Mouse (Mus musculus) C2C12 (cell line): ENCODE results near the gene Gm3646. TPM values are rescaled to one million over a fixed set of nuclear protein-coding genes. Genes with fewer than 3 reads are reported as not detected.

ENCODE experiments used
- H3K27me3 ChIP-seq: one replicate; pipeline ENCODE4 v1.6.1; 2011; ENCODE audit not compliant: control insufficient read depth, insufficient read depth, insufficient read length
- H3K36me3 ChIP-seq: one replicate; pipeline ENCODE4 v1.6.1; 2011; ENCODE audit not compliant: control insufficient read depth, insufficient read depth
- H3K4me3 ChIP-seq: one replicate; pipeline ENCODE4 v1.5.1; 2011; ENCODE audit warnings: mild to moderate bottlenecking, control low read depth; ENCODE audit not compliant: poor library complexity, insufficient read depth, severe bottlenecking
- H3K79me2 ChIP-seq: one replicate; pipeline ENCODE4 v1.6.1; 2011; ENCODE audit not compliant: control insufficient read depth, insufficient read depth
- H3K79me3 ChIP-seq: one replicate; pipeline ENCODE4 v1.6.1; 2011; ENCODE audit warnings: low read depth, control low read depth
- H3ac ChIP-seq: one replicate; pipeline ENCODE3; 2011; ENCODE audit warnings: low read depth; ENCODE audit not compliant: control insufficient read depth, insufficient read length
- CEBPB ChIP-seq: IDR thresholded peaks from one replicate; pipeline ENCODE4 v1.6.1; 2011; ENCODE audit warnings: low read depth, mild to moderate bottlenecking, control low read depth, moderate library complexity
- CTCF ChIP-seq: IDR thresholded peaks from one replicate; pipeline ENCODE4 v1.5.1; 2011; ENCODE audit not compliant: control insufficient read depth, insufficient read depth, insufficient read length
- FOSL1 ChIP-seq: IDR thresholded peaks from one replicate; pipeline ENCODE4 v1.8.0; 2011; ENCODE audit warnings: mild to moderate bottlenecking, low read length; ENCODE audit not compliant: poor library complexity, insufficient read depth, severe bottlenecking
- MAX ChIP-seq: IDR thresholded peaks from one replicate; pipeline ENCODE4 v1.6.1; 2011; ENCODE audit warnings: mild to moderate bottlenecking, control low read depth
- MYOD1 ChIP-seq: IDR thresholded peaks from one replicate; pipeline ENCODE4 v1.6.1; 2011; ENCODE audit warnings: low read depth; ENCODE audit not compliant: control insufficient read depth, insufficient read length
- MYOG ChIP-seq: IDR thresholded peaks from one replicate; pipeline ENCODE4 v1.6.1; 2011; ENCODE audit not compliant: control insufficient read depth, insufficient read length; ENCODE audit errors: extremely low read depth
- USF1 ChIP-seq: IDR thresholded peaks from one replicate; pipeline ENCODE4 v1.6.1; 2011; ENCODE audit warnings: low read depth, mild to moderate bottlenecking, control low read depth, moderate library complexity
- polyA plus RNA-seq: library from polyadenylated mRNA; unstranded; fragments of >200 nt; fragmentation: generic; extraction: Trizol; gene quantifications from one replicate; pipeline ENCODE4 v1.2.1, GENCODE M21; 2012; ENCODE audit warnings: missing spikeins

Gene Gm3646
- polyA plus RNA-seq, 1 experiment = 0.22 TPM

DNA sequence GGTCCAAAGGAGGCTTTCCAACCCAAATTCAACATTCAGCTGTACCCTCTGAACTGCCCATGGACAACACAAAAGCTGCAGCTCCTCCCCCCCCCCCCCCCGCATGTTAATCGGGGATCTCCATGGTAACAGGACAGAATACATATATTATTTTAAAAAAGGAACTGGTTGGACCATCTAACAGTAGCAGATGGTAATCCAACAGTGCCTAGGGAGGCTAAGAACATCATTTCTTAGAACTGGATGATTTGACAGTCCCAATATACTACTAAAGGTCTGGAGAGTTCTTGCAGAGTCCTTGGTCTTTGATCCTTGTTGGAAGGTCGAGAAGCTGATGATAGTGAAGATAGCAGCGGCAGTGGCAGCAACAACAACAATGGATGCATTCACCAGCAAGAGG is 19.1 kb upstream of the Gm3646 start:
- no peaks in the 10 kb centered on the region for H3K79me2 ChIP-seq
- H3K4me3 ChIP-seq = no peak overlapping the region
- no peak for TF ChIP-seq MYOG
- TF ChIP-seq MAX = no peak
- no peak for TF ChIP-seq FOSL1
- TF ChIP-seq USF1 = no peak
- no peak for TF ChIP-seq CEBPB
- TF ChIP-seq CTCF = no peak
- no peak for TF ChIP-seq MYOD1
- no peak overlapping the region for H3ac ChIP-seq
- no peaks in the 10 kb centered on the region for H3K27me3 ChIP-seq
- no peaks in the 10 kb centered on the region for H3K36me3 ChIP-seq
- H3K79me3 ChIP-seq = no peaks in the 10 kb centered on the region

- no peaks in the 10 kb centered on the region for H3K36me3 ChIP-seq
- TF ChIP-seq MYOG (no peak), MAX (no peak), MYOD1 (no peak), USF1 (no peak)
- no peak overlapping the region for H3ac ChIP-seq
- H3K79me2 ChIP-seq = no peaks in the 10 kb centered on the region
- H3K27me3 ChIP-seq = no peaks in the 10 kb centered on the region
- H3K79me3 ChIP-seq = no peaks in the 10 kb centered on the region
- H3K4me3 ChIP-seq = no peak overlapping the region
Observed at GRCm38 (mm10) chr1:39819596-39819995, 14.5 kb upstream of the Gm3646 start.

DNA sequence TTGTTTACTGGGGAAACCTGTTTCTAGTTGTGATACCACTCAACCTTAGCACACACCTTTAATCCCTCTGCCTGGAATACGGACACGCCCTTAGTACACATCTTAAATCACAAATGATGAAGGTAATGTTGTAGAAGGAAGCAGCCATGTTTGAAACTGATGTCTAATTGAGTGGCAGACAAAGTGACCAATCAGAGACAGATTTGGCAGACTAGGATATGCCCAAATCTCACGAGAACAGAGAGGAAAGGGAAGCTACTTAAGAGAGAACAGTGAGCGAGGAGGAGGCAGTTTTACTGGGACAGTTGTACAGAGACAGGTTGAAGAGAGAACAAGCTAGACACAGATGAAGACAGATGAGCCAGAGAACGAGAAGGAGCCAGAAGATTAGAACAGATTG is 10.6 kb upstream of the Gm3646 start:
- Histone ChIP-seq H3ac (no peak overlapping the region), H3K27me3 (no peaks in the 10 kb centered on the region), H3K79me2 (no peaks in the 10 kb centered on the region), H3K36me3 (no peaks in the 10 kb centered on the region), H3K79me3 (no peaks in the 10 kb centered on the region), H3K4me3 (no peak overlapping the region)
- TF ChIP-seq CTCF (no peak), FOSL1 (no peak), CEBPB (no peak), MYOD1 (no peak), USF1 (no peak), MAX (no peak), MYOG (no peak)

- TF ChIP-seq MYOG (no peak), FOSL1 (no peak), CTCF (no peak)
- H3K4me3 ChIP-seq = no peak overlapping the region
- no peaks in the 10 kb centered on the region for H3K27me3 ChIP-seq
- no peaks in the 10 kb centered on the region for H3K36me3 ChIP-seq
- H3K79me3 ChIP-seq = no peaks in the 10 kb centered on the region
- H3K79me2 ChIP-seq = no peaks in the 10 kb centered on the region
- H3ac ChIP-seq = no peak overlapping the region
Observed at GRCm38 (mm10) chr1:39813067-39813466, 7.9 kb upstream of the Gm3646 start.

DNA sequence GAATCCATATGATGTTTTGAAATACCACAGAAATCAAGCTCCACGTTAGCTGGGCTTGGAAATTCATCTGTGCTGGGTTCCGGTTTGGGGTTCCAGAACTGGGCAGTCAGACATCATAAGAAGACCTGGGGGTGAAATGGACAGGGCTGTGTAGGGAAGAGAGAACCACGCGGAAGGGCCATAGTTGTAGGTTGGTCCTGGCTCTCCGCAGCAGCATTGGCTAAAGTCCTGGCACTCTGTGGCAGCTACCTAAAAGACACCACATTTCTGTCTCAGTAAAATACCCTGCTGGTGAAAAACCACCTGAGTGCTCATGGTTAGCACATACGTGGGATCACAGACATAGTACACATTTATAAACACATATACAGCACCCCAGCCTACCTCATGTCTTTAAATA is 343 bp downstream of the Gm3646 start:
- H3K36me3 ChIP-seq = no peaks in the 10 kb centered on the region
- H3K27me3 ChIP-seq = no peaks in the 10 kb centered on the region
- H3K79me3 ChIP-seq = no peaks in the 10 kb centered on the region
- no peak overlapping the region for H3ac ChIP-seq
- H3K4me3 ChIP-seq = no peak overlapping the region
- TF ChIP-seq FOSL1 (no peak), MYOG (no peak), CTCF (no peak), USF1 (no peak)
- H3K79me2 ChIP-seq = no peaks in the 10 kb centered on the region

DNA sequence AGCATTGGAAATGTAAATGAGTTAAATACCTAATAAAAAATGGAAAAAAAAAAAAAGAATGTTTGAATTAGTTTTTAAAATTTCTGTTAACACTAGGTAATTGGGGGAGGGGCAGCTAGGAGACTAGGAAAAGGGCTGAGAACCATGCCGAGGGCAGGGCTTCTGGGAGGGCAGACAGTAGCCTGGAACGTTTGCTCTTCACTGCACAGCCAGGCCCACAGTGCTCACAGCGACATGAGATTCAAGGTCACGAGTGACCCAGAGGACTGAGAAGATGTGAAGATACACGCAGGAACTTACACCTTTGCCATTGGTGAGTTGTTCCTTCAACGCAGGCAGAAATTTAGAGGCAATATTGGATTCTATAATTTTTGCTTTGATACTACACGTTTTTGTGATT is 2.2 kb downstream of the Gm3646 start:
- H3K79me2 ChIP-seq = no peaks in the 10 kb centered on the region
- no peaks in the 10 kb centered on the region for H3K27me3 ChIP-seq
- H3ac ChIP-seq = no peak overlapping the region
- TF ChIP-seq CTCF (no peak), MYOG (no peak), FOSL1 (no peak), MAX (no peak), USF1 (no peak), CEBPB (no peak), MYOD1 (no peak)
- H3K79me3 ChIP-seq = no peaks in the 10 kb centered on the region
- H3K36me3 ChIP-seq = no peaks in the 10 kb centered on the region
- no peak overlapping the region for H3K4me3 ChIP-seq
